Mouse (Mus musculus) ovary, postnatal 10 days (tissue): ENCODE results near the gene Copg2.
"Not testable (repeated sequence)": the region's sequence is repeated elsewhere in the genome, so short reads cannot be mapped to it uniquely, and the experiment has no call there.

Experiments used
- DNase-seq: peaks from one replicate; pipeline ENCODE4 v3.0.0; 2022; ENCODE audit warnings: low spot score

Gene Copg2

GRCm38 (mm10) chr6:30813626-30814025 lies 83.0 kb downstream of the Copg2 start:
- no peak for DNase-seq

DNA sequence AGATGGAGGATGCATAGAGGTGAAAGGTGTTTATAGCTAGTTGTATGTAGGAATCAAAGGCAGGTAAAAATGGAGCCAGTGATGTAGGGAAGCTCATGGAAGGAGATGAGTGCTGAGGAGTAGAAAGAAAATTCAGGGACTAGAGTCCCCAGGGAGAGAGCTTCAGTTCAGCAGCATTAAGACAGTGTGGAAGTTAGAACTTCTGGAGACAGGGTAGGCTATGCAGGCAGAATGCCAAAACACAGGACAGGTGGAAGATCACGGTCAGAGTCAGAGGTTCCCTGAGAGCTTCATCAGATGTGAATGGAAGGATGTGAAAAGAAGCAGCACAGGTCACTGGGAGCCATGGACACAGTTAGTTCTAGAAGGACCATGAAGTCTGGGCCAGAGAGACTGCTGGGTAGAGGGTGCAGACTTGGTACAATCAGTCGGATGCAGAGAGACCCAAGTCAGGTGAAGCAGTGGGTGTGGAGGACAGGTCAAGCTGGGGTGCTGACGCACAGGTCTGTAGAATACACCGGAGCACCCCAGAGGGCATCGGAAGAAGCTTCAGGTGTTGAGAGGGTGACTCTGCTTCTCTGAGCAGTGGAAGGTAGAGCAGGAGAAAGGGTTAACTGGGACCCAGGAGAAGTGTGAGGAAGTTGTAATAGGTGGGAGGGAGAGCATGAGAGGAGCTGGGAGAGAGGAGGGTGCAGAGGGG lies 91.4 kb downstream of the Copg2 start:
- no peak for DNase-seq

DNA sequence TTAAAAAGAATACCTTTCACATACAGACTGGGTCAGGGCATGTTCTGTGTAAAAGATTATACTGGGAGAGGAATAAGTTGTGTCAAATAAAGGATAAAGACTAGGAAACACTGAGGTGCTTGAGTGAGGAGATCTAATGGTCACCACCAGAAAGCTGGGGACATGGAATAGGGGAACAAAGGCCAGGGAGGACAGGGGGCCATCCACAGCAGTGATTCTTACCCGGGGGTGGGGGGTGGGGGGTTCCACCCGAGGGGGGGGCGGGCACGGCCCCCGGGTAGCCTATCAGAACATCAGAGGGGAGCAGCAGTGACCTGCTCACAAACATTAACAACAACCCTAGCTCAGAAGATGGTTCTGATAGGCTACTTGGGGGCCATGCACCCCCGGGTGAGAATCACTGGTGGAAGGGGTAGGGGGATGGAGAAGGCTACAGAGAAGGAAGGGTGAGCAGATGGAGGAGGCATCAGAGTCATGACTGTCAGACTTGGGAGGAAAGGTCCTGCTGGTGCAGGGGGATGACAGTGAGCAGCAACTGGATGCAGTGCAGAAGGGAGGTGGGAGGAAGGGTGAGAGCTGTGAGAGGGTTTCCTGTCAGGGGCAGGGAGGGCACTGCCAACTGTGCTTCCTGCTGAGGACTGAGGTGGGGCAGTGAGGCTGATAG lies 92.1 kb downstream of the Copg2 start:
- peak; percentile 20 for DNase-seq

DNA sequence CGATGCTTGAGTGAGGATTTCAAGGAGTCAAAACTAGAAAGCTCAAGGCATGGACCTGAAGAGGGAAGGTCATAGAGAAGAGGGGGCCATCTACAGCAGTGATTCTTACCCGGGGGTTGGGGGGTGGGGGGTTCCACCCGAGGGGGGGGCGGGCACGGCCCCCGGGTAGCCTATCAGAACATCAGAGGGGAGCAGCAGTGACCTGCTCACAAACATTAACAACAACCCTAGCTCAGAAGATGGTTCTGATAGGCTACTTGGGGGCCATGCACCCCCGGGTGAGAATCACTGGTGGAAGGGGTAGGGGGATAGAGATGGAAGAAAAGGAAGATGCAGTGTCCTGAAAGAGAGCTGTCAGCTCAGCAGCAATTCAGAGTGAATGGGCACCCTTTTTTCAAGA lies 93.7 kb downstream of the Copg2 start:
- not testable (repeated sequence) for DNase-seq

- no peak for DNase-seq
Observed at GRCm38 (mm10) chr6:30751209-30751608, 145.4 kb downstream of the Copg2 start.

GRCm38 (mm10) chr6:30750482-30750881 lies 146.1 kb downstream of the Copg2 start:
- DNase-seq = no peak

- DNase-seq = no peak
Observed at GRCm38 (mm10) chr6:30749892-30750291, 146.7 kb downstream of the Copg2 start.

GRCm38 (mm10) chr6:30749042-30749689 lies 147.4 kb downstream of the Copg2 start:
- no peak for DNase-seq

DNA sequence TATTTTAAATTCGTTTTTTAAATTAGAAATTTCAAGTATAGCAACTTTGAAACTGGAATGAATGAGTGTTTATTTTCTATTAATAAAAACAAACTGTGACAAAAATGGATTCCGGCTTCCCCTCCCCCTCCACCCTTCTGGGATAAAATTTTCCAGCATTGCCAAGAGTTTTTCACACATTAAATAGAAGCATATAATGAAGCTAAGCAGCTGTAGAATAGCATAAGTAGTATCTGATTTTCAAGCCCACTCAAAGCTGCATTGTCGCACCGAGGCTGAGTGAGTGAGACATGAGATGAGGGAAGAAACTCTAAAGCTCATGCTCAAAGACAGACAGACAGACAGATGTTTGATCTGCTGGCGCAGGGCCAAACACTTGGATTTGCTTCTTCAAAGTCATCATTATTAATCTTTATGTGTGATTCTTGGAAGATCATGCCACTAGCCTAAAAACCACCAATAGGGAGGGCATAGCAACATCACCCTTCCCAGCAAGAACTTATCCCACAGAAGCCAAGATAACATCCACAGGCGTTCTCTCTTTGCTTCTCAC lies 148.2 kb downstream of the Copg2 start:
- DNase-seq = no peak

- no peak for DNase-seq
Observed at GRCm38 (mm10) chr6:30747631-30748357, 148.8 kb downstream of the Copg2 start.

GRCm38 (mm10) chr6:30745591-30745990 lies 151.0 kb downstream of the Copg2 start:
- no peak for DNase-seq

GRCm38 (mm10) chr6:30744846-30745245 lies 151.7 kb downstream of the Copg2 start:
- DNase-seq = no peak

GRCm38 (mm10) chr6:30739177-30739747 lies 157.3 kb downstream of the Copg2 start:
- DNase-seq = no peak

GRCm38 (mm10) chr6:30738464-30739006 lies 158.1 kb downstream of the Copg2 start:
- no peak for DNase-seq

- DNase-seq = peak; percentile 45
Observed at GRCm38 (mm10) chr6:30737548-30738463, 158.8 kb downstream of the Copg2 start.

DNA sequence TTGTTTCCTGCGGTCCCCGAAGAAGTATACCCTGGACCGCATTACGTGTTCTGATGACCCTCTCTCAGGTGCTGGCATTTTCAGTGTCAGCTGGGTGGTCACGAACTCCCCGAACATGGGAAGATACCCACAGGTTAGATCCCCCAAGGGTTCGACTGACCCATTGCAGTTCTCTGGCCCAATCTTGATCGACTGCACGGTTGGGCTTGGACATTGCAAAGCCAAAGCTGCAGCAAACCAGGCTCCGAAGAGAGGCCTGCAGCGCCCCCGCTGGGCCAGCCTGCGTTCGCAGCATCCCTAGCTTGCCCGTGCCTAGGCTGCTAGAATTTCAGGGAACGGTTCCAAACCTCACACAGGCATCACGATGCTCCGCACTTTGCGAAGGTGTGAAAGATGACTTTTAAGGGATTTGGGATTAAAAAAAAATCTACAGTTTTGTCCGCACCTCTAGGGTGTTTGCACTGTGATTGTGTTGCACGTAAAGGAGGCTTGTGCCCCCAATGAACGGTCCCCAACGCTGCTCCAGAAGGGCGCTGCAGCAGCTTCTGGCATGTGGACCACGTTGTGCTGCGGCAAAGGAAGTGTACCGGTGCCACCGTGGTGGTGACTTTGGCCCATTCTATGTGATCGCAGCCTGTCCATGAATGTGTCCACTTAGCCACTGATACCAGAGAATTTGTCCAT lies 159.6 kb downstream of the Copg2 start:
- DNase-seq = no peak

DNA sequence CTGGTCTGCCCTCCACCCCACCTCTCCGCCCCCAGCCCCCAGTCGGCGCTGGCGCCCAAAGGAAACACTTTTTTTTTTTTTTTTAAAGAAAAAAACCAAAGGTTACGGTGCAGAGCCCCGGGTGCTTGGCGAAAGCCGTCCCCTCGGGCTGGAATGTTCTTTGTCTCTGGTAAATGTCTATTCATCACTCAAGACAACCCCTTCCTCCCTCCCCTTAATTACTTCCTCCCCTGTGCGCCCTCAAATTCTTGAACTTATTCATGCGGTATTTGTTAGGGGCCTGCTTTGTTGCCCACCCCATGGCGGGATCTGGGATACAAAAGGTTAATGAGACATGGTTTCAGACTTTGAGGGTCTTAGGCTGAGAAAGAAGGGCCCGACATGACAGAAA lies 160.2 kb downstream of the Copg2 start:
- DNase-seq = no peak

GRCm38 (mm10) chr6:30735728-30736371 lies 160.7 kb downstream of the Copg2 start:
- no peak for DNase-seq

GRCm38 (mm10) chr6:30734988-30735727 lies 161.4 kb downstream of the Copg2 start:
- no peak for DNase-seq
